Mouse (Mus musculus) limb, embryonic 11.5 days (tissue): ENCODE data around the gene Rpl6. TPM values are rescaled to one million over a fixed set of nuclear protein-coding genes. Genes with fewer than 3 reads are reported as not detected.

Source experiments
- ATAC-seq: fragments of 200-750 bp; cut with Nextera tagmentation; 2 replicates; pipeline ENCODE4 v1.8.0; 2017; ENCODE audit warnings: low read depth; ENCODE audit not compliant: insufficient number of reproducible peaks, low FRiP score, low TSS enrichment
- DNase-seq: peaks from one replicate; pipeline ENCODE4 v3.0.0-alpha.2; 2015; ENCODE audit warnings: low spot score
- H3K27ac ChIP-seq: fragments of 300-500 bp; sonication (generic); replicated peaks from 2 replicates; pipeline ENCODE4 v1.5.1; 2014; ENCODE audit warnings: low read depth, mild to moderate bottlenecking, low read length
- H3K27me3 ChIP-seq: fragments of 300-500 bp; sonication (generic); 2 replicates; pipeline ENCODE4 v1.6.1; 2014; ENCODE audit warnings: mild to moderate bottlenecking, low read length, mixed read lengths; ENCODE audit not compliant: control insufficient read depth, insufficient read depth
- H3K36me3 ChIP-seq: fragments of 300-500 bp; sonication (generic); 2 replicates; pipeline ENCODE4 v1.6.1; 2014; ENCODE audit warnings: mild to moderate bottlenecking, low read length, moderate library complexity, mixed read lengths; ENCODE audit not compliant: control insufficient read depth, insufficient read depth
- H3K4me1 ChIP-seq: fragments of 300-500 bp; sonication (generic); 2 replicates; pipeline ENCODE4 v1.6.1; 2014; ENCODE audit warnings: low read length, mixed read lengths; ENCODE audit not compliant: control insufficient read depth, insufficient read depth
- H3K4me2 ChIP-seq: fragments of 300-500 bp; sonication (generic); 2 replicates; pipeline ENCODE4 v1.6.1; 2014; ENCODE audit warnings: low read depth, mild to moderate bottlenecking, moderate library complexity; ENCODE audit not compliant: severe bottlenecking
- H3K4me3 ChIP-seq: fragments of 300-500 bp; sonication (generic); 2 replicates; pipeline ENCODE4 v1.5.1; 2014; ENCODE audit warnings: low read depth, low read length
- H3K9ac ChIP-seq: fragments of 300-500 bp; sonication (generic); 2 replicates; pipeline ENCODE4 v1.6.1; 2014; ENCODE audit warnings: mild to moderate bottlenecking, low read length
- H3K9me3 ChIP-seq: fragments of 300-500 bp; sonication (generic); 2 replicates; pipeline ENCODE4 v1.6.1; 2016; ENCODE audit warnings: low read length; ENCODE audit not compliant: control insufficient read depth
- WGBS: fragments of 180-500 bp; shearing (Covaris S2); extraction: QIAGEN DNeasy Blood & Tissue Kit; methylation state at CpG from one replicate; pipeline ENCODE4 v1.1.7; 2014; 5-methylcytosine and 5-hydroxymethylcytosine counted together
- polyA plus RNA-seq: library from polyadenylated mRNA; unstranded; fragments of >200 nt; fragmentation: Nextera tagmentation; extraction: Ambion mirVana; gene quantifications from 2 replicates; pipeline ENCODE4 v1.2.1, GENCODE M21; 2014

Rpl6 gene
- polyA plus RNA-seq, 1 experiment from 2014 or later = 821 TPM

DNA sequence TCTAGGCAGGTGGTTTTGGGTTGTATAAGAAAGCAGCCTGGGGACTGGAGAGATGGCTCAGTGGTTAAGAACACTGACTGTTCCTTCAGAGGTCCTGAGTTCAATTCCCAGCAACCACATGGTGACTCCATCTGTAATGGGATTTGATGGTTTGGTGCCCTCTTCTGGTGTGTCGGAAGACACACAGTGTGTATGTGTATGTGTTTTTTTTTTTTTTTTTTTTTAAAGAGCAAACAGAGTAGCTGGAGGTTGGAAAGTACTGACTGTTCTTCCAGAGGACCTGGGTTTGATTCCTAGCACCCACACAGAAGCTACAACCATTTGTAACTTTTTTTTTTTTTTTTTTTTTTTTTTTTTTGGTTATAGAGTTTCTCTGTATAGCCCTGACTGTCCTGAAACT, 28.5 kb downstream of the Rpl6 start:
- Histone ChIP-seq H3K4me3 (no peak overlapping the region), H3K27ac (no peak overlapping the region), H3K36me3 (no peaks in the 10 kb centered on the region), H3K9ac (no peak overlapping the region), H3K4me1 (no peaks in the 10 kb centered on the region), H3K4me2 (no peak overlapping the region), H3K9me3 (no peaks in the 10 kb centered on the region), H3K27me3 (no peaks in the 10 kb centered on the region)
- DNase-seq = no peak
- no peak for ATAC-seq
- 88% methylated on average over 1 of the region's 1 CpGs for WGBS

DNA sequence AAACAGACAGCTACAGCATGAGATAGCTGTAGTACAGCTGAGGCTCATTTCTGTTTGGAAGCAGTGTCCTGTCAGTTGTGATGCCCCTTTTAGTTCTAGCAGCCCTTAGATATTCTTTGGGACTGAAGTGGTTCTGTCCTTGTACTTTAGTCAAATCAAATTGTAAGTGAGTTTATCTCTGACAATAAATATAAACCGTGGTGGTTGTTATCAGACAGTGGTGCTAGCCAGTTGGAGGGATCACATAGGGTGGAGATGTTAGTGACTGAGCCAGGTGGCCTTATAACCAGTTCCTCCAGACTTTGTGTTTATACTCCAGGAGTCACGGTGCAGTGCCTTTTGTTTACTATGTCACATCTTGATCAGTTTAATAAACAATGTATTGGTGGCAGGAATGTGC, 29.4 kb downstream of the Rpl6 start:
- Histone ChIP-seq H3K9ac (no peak overlapping the region), H3K9me3 (no peaks in the 10 kb centered on the region), H3K4me3 (no peak overlapping the region), H3K27me3 (no peaks in the 10 kb centered on the region), H3K36me3 (no peaks in the 10 kb centered on the region), H3K27ac (no peak overlapping the region), H3K4me2 (no peak overlapping the region), H3K4me1 (no peaks in the 10 kb centered on the region)
- ATAC-seq (no peak), DNase-seq (no peak)
- 81% methylated on average over 2 of the region's 2 CpGs for WGBS

DNA sequence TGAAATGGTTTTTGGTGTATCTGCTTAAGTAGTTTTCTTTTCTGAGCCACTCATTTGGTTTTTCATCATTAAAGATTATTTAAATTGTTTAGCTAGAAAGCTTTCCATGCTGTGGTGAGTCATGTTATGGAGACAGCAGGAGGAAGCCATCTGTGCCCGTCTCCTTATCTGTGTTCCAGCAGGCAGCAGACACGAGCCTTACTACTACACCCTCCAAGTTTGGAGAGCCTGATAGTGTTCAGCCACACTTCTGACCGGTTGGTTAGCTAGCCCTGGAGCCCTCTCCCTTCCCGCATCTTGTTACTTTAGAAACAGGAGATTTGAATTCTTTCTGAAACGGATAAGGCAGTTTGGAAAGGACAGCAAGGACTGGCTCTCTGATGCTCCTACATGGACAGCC, 31.9 kb downstream of the Rpl6 start:
- Histone ChIP-seq H3K4me2 (no peak overlapping the region), H3K9me3 (no peaks in the 10 kb centered on the region), H3K27me3 (no peaks in the 10 kb centered on the region), H3K27ac (no peak overlapping the region), H3K4me3 (no peak overlapping the region), H3K9ac (no peak overlapping the region), H3K36me3 (no peaks in the 10 kb centered on the region), H3K4me1 (no peaks in the 10 kb centered on the region)
- DNase-seq (no peak), ATAC-seq (no peak)
- WGBS = 85% methylated on average over 5 of the region's 5 CpGs

DNA sequence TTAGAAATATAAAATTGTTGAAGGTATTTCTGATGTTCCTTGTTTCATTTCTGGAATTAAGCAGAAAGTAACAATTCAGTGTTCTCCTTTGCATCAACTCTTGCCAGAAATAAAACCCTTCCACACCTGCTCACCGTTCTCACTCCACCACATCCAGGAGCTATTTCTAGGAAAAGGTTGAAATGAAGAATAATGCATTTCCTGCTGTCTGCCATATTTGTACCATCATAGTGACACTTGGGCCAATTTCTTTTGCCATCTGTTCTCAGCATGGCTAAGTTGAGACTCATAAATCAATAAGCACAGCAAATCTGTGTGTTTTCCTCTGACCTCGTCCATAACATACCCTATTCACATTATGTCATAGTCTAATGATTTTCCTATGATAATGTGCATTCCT, 33.9 kb downstream of the Rpl6 start:
- no peak overlapping the region for H3K27ac ChIP-seq
- no peaks in the 10 kb centered on the region for H3K36me3 ChIP-seq
- WGBS = 84% methylated on average over 2 of the region's 2 CpGs
- H3K9me3 ChIP-seq = no peaks in the 10 kb centered on the region
- H3K4me1 ChIP-seq = no peaks in the 10 kb centered on the region
- ATAC-seq (no peak), DNase-seq (no peak)
- H3K4me3 ChIP-seq = no peak overlapping the region
- H3K9ac ChIP-seq = no peak overlapping the region
- no peaks in the 10 kb centered on the region for H3K27me3 ChIP-seq
- H3K4me2 ChIP-seq = no peak overlapping the region

DNA sequence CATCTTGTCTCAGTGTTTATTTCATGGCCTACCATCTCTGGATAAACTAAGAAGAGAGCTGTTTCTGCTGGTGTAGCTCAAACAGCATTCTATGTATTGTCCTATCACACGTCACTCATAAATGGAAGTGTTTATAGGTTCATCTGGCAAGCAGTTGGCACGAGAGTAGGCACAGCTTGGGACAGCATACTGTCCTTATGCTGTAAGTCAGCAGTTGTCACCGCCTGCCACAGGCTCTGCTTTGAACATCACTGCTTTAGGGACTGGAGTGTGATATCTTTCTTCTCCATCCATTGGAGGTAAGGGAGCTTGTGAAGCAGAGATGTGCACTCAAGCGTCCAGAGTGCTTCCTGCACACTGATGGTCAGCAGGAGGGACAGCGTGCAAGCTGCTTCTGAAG, 35.6 kb downstream of the Rpl6 start:
- DNase-seq (no peak), ATAC-seq (no peak)
- 82% methylated on average over 5 of the region's 5 CpGs for WGBS

DNA sequence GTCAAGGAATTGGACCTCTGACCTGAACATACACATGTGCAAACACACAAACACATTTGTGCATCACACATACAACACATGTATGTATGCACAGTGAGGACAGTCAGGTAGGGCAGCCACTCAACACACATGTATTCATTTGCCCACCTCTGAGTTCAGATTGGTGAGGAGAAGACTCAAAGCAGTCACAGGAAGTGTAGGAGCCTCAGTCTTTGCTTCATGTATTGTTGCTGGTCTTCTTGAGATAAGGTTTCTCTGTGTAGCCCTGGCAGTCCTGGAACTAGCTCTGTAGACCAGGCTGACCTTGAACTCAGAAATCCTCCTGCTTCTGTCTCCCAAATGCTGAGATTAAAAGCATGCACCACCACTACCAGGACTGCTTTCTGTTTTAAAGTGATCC, 36.9 kb downstream of the Rpl6 start:
- Histone ChIP-seq H3K4me3 (no peak overlapping the region), H3K4me2 (no peak overlapping the region), H3K4me1 (no peaks in the 10 kb centered on the region), H3K36me3 (no peaks in the 10 kb centered on the region), H3K27me3 (no peaks in the 10 kb centered on the region), H3K27ac (no peak overlapping the region), H3K9ac (no peak overlapping the region), H3K9me3 (no peaks in the 10 kb centered on the region)
- ATAC-seq (no peak), DNase-seq (no peak)

More for the DNA sequence above, 35.6 kb downstream of the Rpl6 start:
- Histone ChIP-seq H3K27ac (no peak overlapping the region), H3K27me3 (no peaks in the 10 kb centered on the region), H3K4me1 (no peaks in the 10 kb centered on the region), H3K9me3 (no peaks in the 10 kb centered on the region), H3K36me3 (no peaks in the 10 kb centered on the region), H3K4me2 (no peak overlapping the region), H3K9ac (no peak overlapping the region), H3K4me3 (no peak overlapping the region)

DNA sequence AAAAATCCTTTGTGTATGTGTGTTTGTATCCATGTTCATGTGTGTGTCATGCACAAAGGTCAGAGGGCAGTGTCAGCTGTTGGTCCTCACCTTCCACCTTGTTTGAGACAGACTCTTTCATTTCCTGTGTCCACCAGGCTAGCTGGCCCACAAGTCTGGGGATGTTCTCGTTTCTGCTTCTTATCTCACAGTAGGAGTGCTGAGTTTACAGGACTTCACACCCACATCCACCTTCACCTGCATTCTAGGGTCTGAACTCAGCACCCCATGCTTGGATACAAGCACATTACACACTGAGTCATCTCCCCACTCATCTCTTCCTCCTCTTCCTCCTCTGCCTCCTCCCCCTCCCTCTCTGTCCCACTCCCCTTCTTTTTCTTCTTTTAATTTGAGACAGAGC, 38.0 kb downstream of the Rpl6 start:
- DNase-seq (no peak), ATAC-seq (no peak)
- H3K36me3 ChIP-seq = no peaks in the 10 kb centered on the region
- no peak overlapping the region for H3K9ac ChIP-seq
- no peak overlapping the region for H3K4me2 ChIP-seq
- H3K9me3 ChIP-seq = no peaks in the 10 kb centered on the region
- WGBS = 50% methylated on average over 1 of the region's 1 CpGs
- H3K27ac ChIP-seq = no peak overlapping the region
- no peaks in the 10 kb centered on the region for H3K27me3 ChIP-seq
- H3K4me3 ChIP-seq = no peak overlapping the region
- no peaks in the 10 kb centered on the region for H3K4me1 ChIP-seq

DNA sequence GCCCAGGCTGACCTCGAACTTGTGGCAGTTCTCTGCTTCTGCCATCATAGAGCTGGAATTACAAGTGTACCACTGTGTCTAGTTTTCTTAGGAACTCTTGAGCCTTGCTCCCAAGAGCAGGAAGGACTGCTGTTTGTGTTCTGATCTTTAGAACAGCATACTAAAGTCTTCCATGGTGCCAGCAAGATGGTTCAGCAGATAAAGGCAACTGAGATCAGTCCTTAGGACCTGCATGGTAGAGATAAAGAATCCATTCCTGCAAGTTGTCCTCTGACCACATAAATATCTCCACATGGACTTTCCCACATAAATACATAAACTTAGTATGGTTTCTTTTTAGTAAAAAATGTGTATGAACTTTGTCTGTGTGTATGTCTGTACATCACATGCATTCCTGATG, 38.4 kb downstream of the Rpl6 start:
- Histone ChIP-seq H3K9ac (no peak overlapping the region), H3K9me3 (no peaks in the 10 kb centered on the region), H3K27ac (no peak overlapping the region), H3K4me2 (no peak overlapping the region), H3K27me3 (no peaks in the 10 kb centered on the region), H3K4me3 (no peak overlapping the region), H3K36me3 (no peaks in the 10 kb centered on the region), H3K4me1 (no peaks in the 10 kb centered on the region)
- ATAC-seq = no peak
- WGBS = 94% methylated on average over 1 of the region's 1 CpGs
- no peak for DNase-seq

DNA sequence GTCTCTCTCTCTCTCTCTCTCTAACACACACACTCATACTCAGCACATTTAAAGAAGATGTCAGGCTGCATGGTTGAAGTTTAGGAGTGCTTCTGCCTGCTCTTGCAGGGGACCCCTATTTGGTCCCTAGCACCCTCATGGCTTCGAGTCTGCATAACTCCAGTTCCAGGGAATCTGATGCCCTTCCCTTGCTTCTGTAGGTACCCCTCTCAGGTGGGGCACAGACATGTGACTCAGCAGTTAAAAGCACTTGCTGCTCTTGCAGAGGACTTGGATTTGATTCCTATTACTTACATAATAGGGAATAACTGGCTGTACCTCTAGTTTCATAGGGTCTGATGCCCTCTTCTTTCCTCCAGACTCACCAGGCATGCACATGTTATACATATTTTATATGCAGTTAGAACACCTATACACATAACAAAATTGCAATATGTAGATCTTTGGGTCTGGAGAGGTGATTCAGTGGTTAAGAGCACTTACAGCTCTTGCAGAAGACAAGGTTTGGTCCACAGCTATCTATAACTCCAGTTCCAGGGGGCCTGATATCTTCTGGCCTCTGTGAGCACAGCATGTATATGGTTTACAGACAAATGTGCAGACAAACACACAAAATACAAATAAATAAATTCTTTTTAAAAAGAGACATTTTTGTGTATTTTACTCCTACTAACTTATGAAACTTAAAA, 39.5 kb downstream of the Rpl6 start:
- WGBS = 93% methylated on average over 1 of the region's 1 CpGs

More for the DNA sequence above, 39.5 kb downstream of the Rpl6 start:
- Histone ChIP-seq H3K4me3 (no peak overlapping the region), H3K9me3 (no peaks in the 10 kb centered on the region), H3K9ac (no peak overlapping the region), H3K4me1 (no peaks in the 10 kb centered on the region), H3K36me3 (no peaks in the 10 kb centered on the region), H3K4me2 (no peak overlapping the region), H3K27me3 (no peaks in the 10 kb centered on the region), H3K27ac (no peak overlapping the region)
- no peak for DNase-seq
- ATAC-seq = no peak
